Mouse (Mus musculus) cerebellum, adult 2 months (tissue): Measurements from ENCODE around the gene Ldb2.

Experiments used
- CTCF ChIP-seq: fragments of 200-500 bp; IDR thresholded peaks from 2 replicates; pipeline ENCODE4 v1.5.1; 2011; ENCODE audit warnings: low read depth, mild to moderate bottlenecking, control low read depth, low read length, moderate library complexity, borderline replicate concordance; ENCODE audit not compliant: insufficient read depth
- POLR2A ChIP-seq: fragments of 200-500 bp; IDR thresholded peaks from 2 replicates; pipeline ENCODE4 v1.6.1; 2011; ENCODE audit warnings: low read length, control low read depth, borderline replicate concordance; ENCODE audit not compliant: insufficient read depth

DNA sequence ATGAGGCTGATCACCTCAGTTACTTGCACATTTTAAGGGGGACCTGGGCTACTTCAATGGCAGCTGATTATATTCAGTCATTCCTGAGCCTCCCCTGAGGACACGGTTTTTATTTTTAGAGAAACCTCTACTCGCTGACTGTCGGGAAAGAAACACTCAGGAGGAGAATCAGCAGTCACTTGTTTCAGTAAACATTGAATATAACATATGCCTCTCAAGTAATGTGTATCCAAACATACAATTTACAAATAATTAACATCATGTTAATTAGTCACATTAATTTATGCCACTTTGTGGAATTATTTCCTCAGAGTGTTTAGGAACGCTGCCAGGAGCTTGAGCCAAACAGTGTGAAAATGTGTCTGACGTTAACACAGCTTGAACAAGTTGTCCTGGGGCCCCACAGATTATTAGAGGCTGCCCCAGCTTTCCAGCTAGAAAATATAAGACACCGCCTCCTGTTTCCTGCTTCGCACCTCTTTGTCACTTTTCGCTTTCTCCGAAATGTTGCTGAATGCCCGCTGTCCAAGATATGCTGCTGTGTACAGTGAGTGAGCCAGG lies 219.5 kb downstream of the Ldb2 start:
- TF ChIP-seq CTCF (no peak), POLR2A (no peak)
